Mouse (Mus musculus) midbrain, embryonic 11.5 days (tissue): ENCODE results near the gene Lnpk. TPM values are rescaled to one million over a fixed set of nuclear protein-coding genes. Genes with fewer than 3 reads are reported as not detected.

Source experiments
- polyA plus RNA-seq: library from polyadenylated mRNA; unstranded; fragments of >200 nt; fragmentation: Nextera tagmentation; extraction: Ambion mirVana; gene quantifications from 2 replicates; pipeline ENCODE4 v1.2.1, GENCODE M21; 2014

The Lnpk gene
- polyA plus RNA-seq, 1 experiment from 2014 or later: 56.2 TPM

Other genes with a start within 250 kb of the Lnpk start
- 1.5 and 1.9 TPM in 2 replicates for gene Evx2, start 80.1 kb upstream of the Lnpk start, polyA plus RNA-seq
- gene Hoxd13, start 88.9 kb upstream of the Lnpk start, polyA plus RNA-seq: not detected in 2 replicates
- gene Hoxd12, start 95.6 kb upstream of the Lnpk start, polyA plus RNA-seq: not detected in 2 replicates
- gene Hoxd11, start 100.1 kb upstream of the Lnpk start, polyA plus RNA-seq: not detected in 2 replicates
- gene Hoxd10, start 112.5 kb upstream of the Lnpk start, polyA plus RNA-seq: not detected in 2 replicates
- not detected in 2 replicates for gene Hoxd9, start 118.3 kb upstream of the Lnpk start, polyA plus RNA-seq
- gene Hoxd8, start 125.2 kb upstream of the Lnpk start, polyA plus RNA-seq: 0.11 TPM in 1 of 2 replicates, not detected in the other
- 0.07 and 0.14 TPM in 2 replicates for gene Hoxd3, start 132.5 kb upstream of the Lnpk start, polyA plus RNA-seq
- not detected in 2 replicates for gene Hoxd4, start 132.5 kb upstream of the Lnpk start, polyA plus RNA-seq
- not detected in 2 replicates for gene Gm28230, start 147.3 kb upstream of the Lnpk start, polyA plus RNA-seq
- not detected in 2 replicates for gene Hoxd1, start 183.5 kb upstream of the Lnpk start, polyA plus RNA-seq
- 124 and 130 TPM in 2 replicates for gene Mtx2, start 246.4 kb upstream of the Lnpk start, polyA plus RNA-seq